Mouse (Mus musculus) bone marrow macrophage, adult 2 months (primary cell): ENCODE results near the gene Mrps7. TPM values are rescaled to one million over a fixed set of nuclear protein-coding genes. Genes with fewer than 3 reads are reported as not detected.

Source experiments
- H3K27ac ChIP-seq: 2 replicates; pipeline ENCODE4 v1.5.1; 2012; ENCODE audit warnings: low read depth, low read length; ENCODE audit not compliant: insufficient read depth
- H3K4me1 ChIP-seq: 2 replicates; pipeline ENCODE4 v1.6.1; 2012; ENCODE audit warnings: low read length; ENCODE audit not compliant: control insufficient read depth, insufficient read depth
- H3K4me3 ChIP-seq: 2 replicates; pipeline ENCODE4 v1.5.1; 2012; ENCODE audit warnings: mild to moderate bottlenecking, low read length, moderate library complexity; ENCODE audit not compliant: insufficient read depth
- CTCF ChIP-seq: IDR thresholded peaks from 2 replicates; pipeline ENCODE4 v1.5.1; 2012; ENCODE audit warnings: low read depth, mild to moderate bottlenecking, low read length, moderate library complexity
- POLR2A ChIP-seq: IDR thresholded peaks from 2 replicates; pipeline ENCODE4 v1.6.1; 2012; ENCODE audit warnings: mild to moderate bottlenecking, low read depth, low read length, borderline replicate concordance
- polyA plus RNA-seq: library from polyadenylated mRNA; stranded (reverse); fragments of >200 nt; gene quantifications from 2 replicates; pipeline ENCODE4 v1.2.4, GENCODE M21; 2012; ENCODE audit not compliant: missing spikeins, insufficient read depth, insufficient read length

The Mrps7 gene
- polyA plus RNA-seq, 1 experiment, result 33.1 TPM

GRCm38 (mm10) chr11:115585573-115586100 is 18.1 kb upstream of the Mrps7 start:
- Histone ChIP-seq H3K27ac (no peak overlapping the region), H3K4me1 (no peaks in the 10 kb centered on the region)

DNA sequence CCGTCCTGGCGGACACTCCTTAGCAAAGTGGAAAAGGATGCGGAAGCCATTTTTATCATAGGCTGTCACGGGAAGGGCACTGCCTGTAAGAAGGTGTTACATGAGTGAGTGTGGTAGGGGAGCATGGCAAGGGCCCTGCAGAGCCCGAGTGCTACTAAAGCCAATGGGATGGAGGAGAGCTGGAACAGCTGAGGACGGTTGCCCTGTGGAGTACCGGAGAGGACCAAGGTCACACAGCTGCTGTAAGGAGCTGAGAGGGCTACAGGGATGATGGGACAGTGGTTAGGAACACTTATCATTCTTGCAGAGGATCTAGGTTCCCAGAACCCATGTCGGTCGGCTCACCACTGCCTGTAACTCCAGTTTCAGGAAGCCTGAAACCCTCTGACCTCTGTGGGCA is 17.3 kb upstream of the Mrps7 start:
- no peaks in the 10 kb centered on the region for H3K4me1 ChIP-seq
- TF ChIP-seq POLR2A, result no peak
- TF ChIP-seq CTCF, result no peak
- H3K4me3 ChIP-seq, result no peak overlapping the region
- no peak overlapping the region for H3K27ac ChIP-seq

More at GRCm38 (mm10) chr11:115585573-115586100, 18.1 kb upstream of the Mrps7 start:
- no peak for TF ChIP-seq CTCF
- H3K4me3 ChIP-seq, result no peak overlapping the region

GRCm38 (mm10) chr11:115587984-115588383 is 15.7 kb upstream of the Mrps7 start:
- no peaks in the 10 kb centered on the region for H3K4me1 ChIP-seq
- H3K27ac ChIP-seq, result no peak overlapping the region
- TF ChIP-seq POLR2A (no peak), CTCF (no peak)
- H3K4me3 ChIP-seq, result no peak overlapping the region

DNA sequence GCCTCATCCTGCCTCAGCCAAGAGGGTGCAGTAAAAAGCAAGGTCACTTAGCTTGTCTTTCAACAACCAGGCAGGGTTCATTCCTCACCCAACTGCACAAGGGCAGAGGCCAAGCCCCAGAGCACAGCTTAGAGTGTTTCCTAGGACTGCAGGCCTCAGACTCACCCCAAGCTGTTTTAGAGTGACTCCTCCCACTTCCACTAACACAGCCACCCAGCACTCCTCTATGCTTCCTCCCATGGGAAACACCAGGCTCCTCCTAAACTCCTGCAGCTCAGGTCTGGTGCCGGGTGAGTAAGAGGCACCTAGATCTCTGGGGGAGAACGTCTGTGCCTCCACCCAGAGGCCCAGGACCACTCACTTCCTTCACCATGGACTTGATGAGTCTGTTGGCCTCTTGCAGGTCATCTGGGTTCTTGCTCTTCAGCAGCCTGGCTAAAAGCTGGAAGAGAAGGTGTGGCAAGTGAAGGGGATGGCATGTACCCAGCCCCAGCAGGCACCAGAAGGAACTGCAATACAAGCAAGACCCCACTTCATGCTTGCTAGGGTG is 13.1 kb upstream of the Mrps7 start:
- Histone ChIP-seq H3K27ac (no peak overlapping the region), H3K4me1 (no peaks in the 10 kb centered on the region), H3K4me3 (no peak overlapping the region)
- TF ChIP-seq CTCF, result no peak
- TF ChIP-seq POLR2A, result no peak

GRCm38 (mm10) chr11:115595209-115595608 is 8.5 kb upstream of the Mrps7 start:
- H3K4me1 ChIP-seq, result peaks cover 17% of the 10 kb centered on the region
- H3K27ac ChIP-seq, result no peak overlapping the region
- H3K4me3 ChIP-seq, result no peak overlapping the region
- TF ChIP-seq POLR2A (no peak), CTCF (no peak)

DNA sequence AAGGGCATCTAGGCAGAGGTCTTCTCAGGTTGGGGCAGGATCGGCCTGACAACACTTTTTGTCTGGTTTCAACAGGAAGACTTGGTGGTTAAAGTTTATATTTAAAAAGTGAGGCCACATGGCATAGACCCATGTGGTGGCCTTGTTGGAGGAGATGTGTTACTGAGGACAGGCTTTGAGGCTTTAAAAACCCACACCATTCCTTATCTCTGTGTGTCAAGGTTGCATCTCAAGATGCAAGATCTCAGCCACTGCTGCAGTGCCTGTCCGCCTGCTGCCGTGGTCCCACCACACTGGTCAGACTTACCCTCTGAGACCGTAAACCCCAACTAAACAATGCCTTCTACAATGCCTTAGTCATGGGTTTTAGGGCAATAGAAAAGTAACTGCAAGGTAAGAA is 5.4 kb upstream of the Mrps7 start:
- Histone ChIP-seq H3K4me3 (no peak overlapping the region), H3K4me1 (peaks cover 37% of the 10 kb centered on the region), H3K27ac (peak overlapping the region; percentile 89; the same call in 1 of the 2 replicates)
- no peak for TF ChIP-seq POLR2A

DNA sequence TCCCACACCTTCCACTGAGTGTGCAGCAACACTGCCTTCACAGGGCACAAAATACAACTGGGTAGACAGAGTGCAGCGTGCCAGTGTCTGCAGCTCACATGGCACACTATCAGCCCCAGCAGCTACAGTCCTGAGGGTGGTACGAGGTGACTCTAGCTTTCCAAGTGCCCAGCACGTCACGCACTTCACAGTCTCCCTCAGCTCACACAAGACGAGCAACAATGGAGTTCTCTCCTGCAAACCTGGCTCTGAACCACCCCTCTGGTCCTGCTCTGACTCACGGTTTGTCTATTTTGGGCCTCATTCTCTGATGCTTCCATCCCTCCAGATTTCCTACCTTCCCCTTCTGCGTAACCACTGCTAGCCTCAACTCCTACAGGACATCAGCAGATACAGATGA is 4.0 kb upstream of the Mrps7 start:
- H3K4me1 ChIP-seq, result peaks cover 37% of the 10 kb centered on the region
- peak overlapping the region; percentile 77 for H3K27ac ChIP-seq
- TF ChIP-seq POLR2A, result no peak
- no peak for TF ChIP-seq CTCF
- H3K4me3 ChIP-seq, result peak overlapping the region; percentile 0; the same call in 1 of the 2 replicates

GRCm38 (mm10) chr11:115600743-115601142 is 3.0 kb upstream of the Mrps7 start:
- Histone ChIP-seq H3K27ac (peak overlapping the region; percentile 77), H3K4me3 (peak overlapping the region; percentile 30), H3K4me1 (peaks cover 44% of the 10 kb centered on the region)
- no peak for TF ChIP-seq CTCF
- no peak for TF ChIP-seq POLR2A

GRCm38 (mm10) chr11:115601174-115601573 is 2.6 kb upstream of the Mrps7 start:
- H3K4me1 ChIP-seq, result peaks cover 44% of the 10 kb centered on the region
- TF ChIP-seq CTCF (no peak), POLR2A (no peak)
- H3K27ac ChIP-seq, result peak overlapping the region; percentile 77
- peak overlapping the region; percentile 30 for H3K4me3 ChIP-seq

GRCm38 (mm10) chr11:115603128-115603475 is 623 bp upstream of the Mrps7 start:
- peaks cover 44% of the 10 kb centered on the region for H3K4me1 ChIP-seq
- peak overlapping the region; percentile 96 for H3K27ac ChIP-seq
- TF ChIP-seq POLR2A, result no peak
- no peak for TF ChIP-seq CTCF
- H3K4me3 ChIP-seq, result peak overlapping the region; percentile 94
